Mouse (Mus musculus) spleen, postnatal 10 days (tissue): ENCODE measurements around the gene Smap1.

ENCODE experiments used
- DNase-seq, 2 experiments: peaks; one replicate each; pipeline ENCODE4 v3.0.0; 2021 to 2022; ENCODE audit warnings: low spot score in 2 of 2

Smap1 gene

DNA sequence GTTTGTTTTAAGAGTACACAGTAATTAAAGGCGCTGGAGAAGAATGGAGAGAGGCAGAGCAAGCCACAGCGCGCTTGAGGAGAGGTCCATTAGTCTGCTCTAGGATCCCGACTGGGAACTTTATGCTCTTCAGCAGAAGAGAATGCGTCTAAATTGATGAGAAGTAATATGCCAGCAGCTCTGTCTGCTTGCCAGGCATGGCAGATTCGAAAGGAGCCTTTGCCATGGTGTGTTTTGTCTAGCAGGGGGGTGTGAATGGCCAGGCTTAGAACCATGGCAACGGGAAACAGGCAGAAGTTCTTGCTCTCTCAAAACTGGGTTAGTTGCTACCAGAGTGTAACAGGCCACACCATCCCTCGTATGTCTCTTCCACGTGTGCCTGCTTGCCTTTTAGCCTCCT, 87.3 kb downstream of the Smap1 start:
- DNase-seq: no peak

- no peak for DNase-seq
Observed at GRCm38 (mm10) chr1:23834246-23834645, 87.9 kb downstream of the Smap1 start.

DNA sequence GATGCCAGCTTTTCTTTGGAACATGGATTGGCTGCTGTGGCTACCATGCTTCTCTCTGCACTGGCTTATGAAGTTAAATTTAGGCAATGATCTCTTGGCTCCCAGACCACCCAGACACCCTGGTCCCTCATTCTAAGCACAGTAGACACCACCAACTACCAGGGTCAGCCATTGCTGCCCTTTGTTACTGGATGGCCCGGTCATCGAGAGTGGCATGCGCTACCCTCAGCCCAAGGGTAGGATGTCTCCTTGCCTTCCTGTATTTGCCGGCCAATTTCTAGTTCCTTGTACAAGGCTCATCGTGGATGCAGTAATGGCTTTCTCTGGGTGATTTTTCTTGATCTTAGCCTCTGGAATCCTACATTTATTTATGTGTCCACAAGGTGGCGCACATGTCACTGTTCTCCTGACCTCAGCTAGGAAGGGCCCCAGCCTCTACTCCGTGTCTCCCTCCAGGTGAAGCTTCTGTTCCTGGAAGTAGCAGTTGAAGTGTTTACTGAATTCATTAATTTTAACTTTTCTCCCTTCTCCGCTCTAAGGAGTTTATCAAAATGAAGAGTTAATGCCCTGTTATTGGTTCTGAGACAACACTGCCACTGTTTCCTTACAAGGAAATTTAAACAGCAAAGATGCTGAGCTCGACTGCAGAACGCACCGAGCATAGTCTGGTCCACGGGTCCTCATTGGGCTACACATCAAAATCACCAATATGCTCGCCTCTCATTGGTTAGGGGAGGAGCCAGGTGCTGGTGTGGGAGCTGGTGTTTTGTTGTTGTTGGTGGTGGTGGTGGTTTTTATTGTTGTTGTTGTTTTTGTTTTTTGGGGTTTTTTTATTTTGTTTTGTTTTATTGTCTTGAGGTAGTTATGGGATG, 95.0 kb downstream of the Smap1 start:
- DNase-seq: peak in 1 of 2 experiments; percentile 56

DNA sequence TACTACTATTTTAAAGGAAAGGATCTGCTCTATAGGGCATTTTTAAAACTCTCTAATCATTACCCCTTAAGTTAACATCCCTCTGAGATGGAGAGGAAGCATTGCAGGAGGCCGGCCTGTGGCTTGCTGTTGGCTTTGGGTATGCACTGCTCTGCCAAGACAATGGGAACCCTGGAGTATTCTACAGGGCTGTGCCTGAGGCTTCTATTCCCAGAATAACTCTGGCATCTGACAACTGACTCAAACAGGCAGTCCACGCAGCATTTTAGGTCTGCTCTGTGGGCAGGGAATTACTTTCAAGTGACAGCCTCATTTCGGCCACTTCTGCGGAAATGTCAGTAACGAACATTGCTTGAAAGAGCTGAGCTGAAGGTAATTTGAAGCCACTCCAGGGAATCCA, 100.5 kb downstream of the Smap1 start:
- no peak for DNase-seq

GRCm38 (mm10) chr1:23798306-23798705, 123.8 kb downstream of the Smap1 start:
- no peak for DNase-seq
